Mouse (Mus musculus) MEL (cell line): ENCODE data around the gene Castor1. TPM values are rescaled to one million over a fixed set of nuclear protein-coding genes. Genes with fewer than 3 reads are reported as not detected.
A peak's percentile ranks its signal among the peaks of the same experiment; 100 is the strongest.

Experiments used
- DNase-seq: peaks from one replicate; pipeline ENCODE4 v3.0.0; 2011; ENCODE audit warnings: low read depth, low spot score
- H3K27ac ChIP-seq: 2 replicates; pipeline ENCODE4 v1.5.1; 2012; ENCODE audit warnings: low read depth, mild to moderate bottlenecking, control low read depth, low read length, moderate library complexity; ENCODE audit not compliant: control insufficient read depth
- H3K27me3 ChIP-seq, 2 experiments: fragments of 150-350 bp in 1 of 2; sonication (generic) in 1 of 2; 2 replicates each; pipeline ENCODE4 v1.6.1; 2012; ENCODE audit warnings: low read length in 2 of 2, mild to moderate bottlenecking in 2 of 2, improper control_type of control experiment in 1 of 2, moderate library complexity in 1 of 2; ENCODE audit not compliant: insufficient read depth in 2 of 2, control insufficient read depth in 1 of 2
- H3K36me3 ChIP-seq, 2 experiments: 2 replicates each; pipeline ENCODE4 v1.6.1; 2012 to 2014; ENCODE audit warnings: low read length in 2 of 2, improper control_type of control experiment in 1 of 2, inconsistent platforms in 1 of 2, mild to moderate bottlenecking in 1 of 2; ENCODE audit not compliant: insufficient read depth in 2 of 2, control insufficient read depth in 1 of 2
- H3K4me1 ChIP-seq, 2 experiments: fragments of 150-350 bp in 1 of 2; sonication (generic) in 1 of 2; 2 replicates each; pipeline ENCODE4 v1.6.1; 2012; ENCODE audit warnings: low read length in 2 of 2, improper control_type of control experiment in 1 of 2, mild to moderate bottlenecking in 1 of 2; ENCODE audit not compliant: insufficient read depth in 2 of 2, control insufficient read depth in 1 of 2
- H3K4me3 ChIP-seq, 2 experiments: fragments of 150-350 bp in 1 of 2; sonication (generic) in 1 of 2; 2 replicates each; pipeline ENCODE4 v1.5.1; 2012; ENCODE audit warnings: low read depth in 2 of 2, low read length in 2 of 2, mild to moderate bottlenecking in 2 of 2, moderate library complexity in 2 of 2, control low read depth in 1 of 2, improper control_type of control experiment in 1 of 2; ENCODE audit not compliant: control insufficient read depth in 1 of 2, insufficient read depth in 1 of 2
- H3K79me2 ChIP-seq: 2 replicates; pipeline ENCODE4 v1.6.1; 2012; ENCODE audit warnings: mild to moderate bottlenecking, low read length, moderate library complexity; ENCODE audit not compliant: control insufficient read depth, poor library complexity, insufficient read depth
- H3K9ac ChIP-seq: 2 replicates; pipeline ENCODE4 v1.6.1; 2012; ENCODE audit warnings: low read depth, mild to moderate bottlenecking, control low read depth, low read length, moderate library complexity; ENCODE audit not compliant: control insufficient read depth, poor library complexity, severe bottlenecking
- H3K9me3 ChIP-seq: fragments of 150-350 bp; sonication (generic); replicated peaks from 2 replicates; pipeline ENCODE4 v1.6.1; 2012; ENCODE audit warnings: mild to moderate bottlenecking, low read length, improper control_type of control experiment, moderate library complexity; ENCODE audit not compliant: insufficient read depth
- BHLHE40 ChIP-seq: IDR thresholded peaks from 2 replicates; pipeline ENCODE4 v1.6.1; 2012; ENCODE audit warnings: low read depth, mild to moderate bottlenecking, inconsistent platforms, low read length, improper control_type of control experiment, borderline replicate concordance
- CHD2 ChIP-seq: IDR thresholded peaks from 2 replicates; pipeline ENCODE4 v1.6.1; 2011; ENCODE audit warnings: low read length, improper control_type of control experiment
- CTCF ChIP-seq, 3 experiments: IDR thresholded peaks in 2 of 3; conservative IDR thresholded peaks in 1 of 3; 2 replicates each; pipeline ENCODE4 v1.5.1; 2011 to 2012; ENCODE audit warnings: low read length in 3 of 3, low read depth in 2 of 3, mild to moderate bottlenecking in 2 of 3, improper control_type of control experiment in 1 of 3, inconsistent platforms in 1 of 3, mixed read lengths in 1 of 3, moderate library complexity in 1 of 3; ENCODE audit not compliant: control insufficient read depth in 1 of 3, insufficient read depth in 1 of 3, poor library complexity in 1 of 3, severe bottlenecking in 1 of 3
- ELF1 ChIP-seq: IDR thresholded peaks from 2 replicates; pipeline ENCODE4 v1.6.1; 2014; ENCODE audit warnings: low read depth, mild to moderate bottlenecking, inconsistent platforms, low read length, improper control_type of control experiment, moderate library complexity
- EP300 ChIP-seq, 2 experiments: IDR thresholded peaks; 2 replicates each; pipeline ENCODE4 v1.6.1; 2011; ENCODE audit warnings: improper control_type of control experiment in 2 of 2, low read length in 2 of 2, low read depth in 1 of 2, mild to moderate bottlenecking in 1 of 2
- GATA1 ChIP-seq: IDR thresholded peaks from 2 replicates; pipeline ENCODE4 v1.6.1; 2011; ENCODE audit warnings: low read depth, low read length, improper control_type of control experiment
- MAZ ChIP-seq: IDR thresholded peaks from 2 replicates; pipeline ENCODE4 v1.6.1; 2012; ENCODE audit warnings: low read depth, mild to moderate bottlenecking, inconsistent platforms, low read length, improper control_type of control experiment
- MEF2A ChIP-seq: IDR thresholded peaks from 2 replicates; pipeline ENCODE4 v1.6.1; 2014; ENCODE audit warnings: low read depth, mild to moderate bottlenecking, inconsistent platforms, low read length, improper control_type of control experiment; ENCODE audit not compliant: poor library complexity, insufficient replicate concordance, severe bottlenecking; ENCODE audit errors: extremely low read depth
- NELFE ChIP-seq: IDR thresholded peaks from 2 replicates; pipeline ENCODE4 v1.6.1; 2011; ENCODE audit warnings: low read depth, low read length, improper control_type of control experiment
- RAD21 ChIP-seq: IDR thresholded peaks from 2 replicates; pipeline ENCODE4 v1.6.1; 2011; ENCODE audit warnings: mild to moderate bottlenecking, low read depth, low read length, improper control_type of control experiment
- SIN3A ChIP-seq: IDR thresholded peaks from 2 replicates; pipeline ENCODE4 v1.6.1; 2012; ENCODE audit warnings: low read length, improper control_type of control experiment, inconsistent platforms
- SMC3 ChIP-seq: IDR thresholded peaks from 2 replicates; pipeline ENCODE4 v1.6.1; 2011; ENCODE audit warnings: low read depth, low read length, improper control_type of control experiment
- TBP ChIP-seq: IDR thresholded peaks from 2 replicates; pipeline ENCODE4 v1.8.0; 2011; ENCODE audit warnings: low read depth, low read length, improper control_type of control experiment
- USF2 ChIP-seq, 2 experiments: IDR thresholded peaks; 2 replicates each; pipeline ENCODE4 v1.6.1; 2011 to 2012; ENCODE audit warnings: improper control_type of control experiment in 2 of 2, low read length in 2 of 2, borderline replicate concordance in 1 of 2, inconsistent platforms in 1 of 2, low read depth in 1 of 2, mild to moderate bottlenecking in 1 of 2; ENCODE audit not compliant: insufficient read depth in 1 of 2
- ZC3H11A ChIP-seq: IDR thresholded peaks from 2 replicates; pipeline ENCODE4 v1.6.1; 2012; ENCODE audit warnings: low read depth, mild to moderate bottlenecking, inconsistent platforms, low read length, improper control_type of control experiment
- ZMIZ1 ChIP-seq: IDR thresholded peaks from 2 replicates; pipeline ENCODE4 v1.6.1; 2012; ENCODE audit warnings: low read depth, mild to moderate bottlenecking, inconsistent platforms, low read length, improper control_type of control experiment, moderate library complexity
- polyA plus RNA-seq, 2 experiments: library from polyadenylated mRNA; stranded (reverse) in 1 of 2; unstranded in 1 of 2; fragments of >175 nt in 1 of 2; fragments of >200 nt in 1 of 2; gene quantifications; 2 replicates each; pipeline versions ENCODE4 v1.2.1 to v1.2.4; 2012; ENCODE audit warnings: low replicate concordance in 2 of 2, low read depth in 1 of 2; ENCODE audit not compliant: insufficient read length in 2 of 2, insufficient read depth in 1 of 2, missing spikeins in 1 of 2
- total RNA-seq: library from RNA; depleted of rRNA; stranded (reverse); fragments of 300-350 nt; gene quantifications from 2 replicates; pipeline ENCODE4 v1.2.3, GENCODE M21; 2012

The Castor1 gene
- total and polyA plus RNA-seq, 3 experiments, result 6.6 to 11.8 TPM; not detected in 1

DNA sequence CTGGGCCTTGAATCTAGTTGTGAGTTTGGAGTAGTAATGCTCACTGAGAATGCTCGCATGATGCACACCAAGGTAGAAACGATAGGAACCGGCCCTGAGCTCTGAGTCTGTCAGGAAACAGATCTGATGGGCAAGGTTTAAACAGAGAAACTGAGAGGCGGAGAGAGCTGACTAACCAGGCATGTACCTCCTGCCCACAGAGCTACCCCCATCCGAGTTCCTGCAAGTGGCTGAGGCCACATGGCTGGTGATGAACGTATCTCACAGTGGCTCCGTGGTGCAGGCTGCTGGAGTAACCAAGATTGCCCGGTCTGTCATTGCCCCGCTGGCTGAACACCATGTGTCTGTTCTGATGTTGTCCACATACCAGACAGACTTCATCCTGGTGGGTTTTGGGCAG lies 1.9 kb downstream of the Castor1 start:
- peak; percentile 33 for DNase-seq
- TF ChIP-seq BHLHE40 (no peak), GATA1 (no peak), MAZ (peak; percentile 1; the same call in 1 of the 2 replicates), ZMIZ1 (no peak)
- no peak overlapping the region for H3K9ac ChIP-seq
- H3K79me2 ChIP-seq, result no peaks in the 10 kb centered on the region; the same call in 1 of the 2 replicates
- H3K27me3 ChIP-seq, result no peaks in the 10 kb centered on the region
- no peaks in the 10 kb centered on the region for H3K9me3 ChIP-seq
- H3K4me3 ChIP-seq, result no peak overlapping the region
- no peak overlapping the region for H3K27ac ChIP-seq
- peaks cover 0 to 18% of the 10 kb centered on the region in 2 experiments; a peak in 2 of 4 replicates for H3K36me3 ChIP-seq
- peaks cover 4 to 27% of the 10 kb centered on the region in 2 experiments; a peak in 3 of 4 replicates for H3K4me1 ChIP-seq

GRCm38 (mm10) chr11:4220443-4221400 lies 2.7 kb downstream of the Castor1 start:
- Histone ChIP-seq H3K4me1 (peaks cover 4 to 27% of the 10 kb centered on the region in 2 experiments; a peak in 3 of 4 replicates), H3K4me3 (no peak overlapping the region)
- peak; percentile 88 for DNase-seq

More at GRCm38 (mm10) chr11:4220443-4221400, 2.7 kb downstream of the Castor1 start:
- Histone ChIP-seq H3K9me3 (no peaks in the 10 kb centered on the region), H3K36me3 (peaks cover 0 to 18% of the 10 kb centered on the region in 2 experiments; a peak in 2 of 4 replicates), H3K27ac (no peak overlapping the region), H3K9ac (no peak overlapping the region), H3K79me2 (no peaks in the 10 kb centered on the region; the same call in 1 of the 2 replicates), H3K27me3 (no peaks in the 10 kb centered on the region)
- TF ChIP-seq SMC3, result peak; percentile 98
- no peak for TF ChIP-seq USF2 (IDR thresholded peaks at IDR 0.05; ENCODE audit: borderline replicate concordance in 1 of 2, insufficient read depth in 1 of 2, low read depth in 1 of 2, low read length in 2 of 2)
- TF ChIP-seq MEF2A, result no peak
- TF ChIP-seq TBP, result no peak
- TF ChIP-seq CTCF (IDR thresholded peaks at IDR 0.05 in 2 of 3, conservative IDR thresholded peaks at IDR 0.05 in 1 of 3; ENCODE audit: control insufficient read depth in 1 of 3, insufficient read depth in 1 of 3, low read depth in 2 of 3, low read length in 3 of 3, poor library complexity in 1 of 3, severe bottlenecking in 1 of 3), result peak; percentile 94 to 100 (median 97)
- TF ChIP-seq ZMIZ1, result no peak
- no peak for TF ChIP-seq NELFE
- peak; percentile 28; the same call in 1 of the 2 replicates for TF ChIP-seq ELF1
- TF ChIP-seq SIN3A, result no peak
- TF ChIP-seq BHLHE40, result no peak
- peak; percentile 98 for TF ChIP-seq ZC3H11A
- TF ChIP-seq CHD2, result no peak
- TF ChIP-seq EP300 (IDR thresholded peaks at IDR 0.05; ENCODE audit: low read depth in 1 of 2, low read length in 2 of 2), result no peak
- peak; percentile 26; the same call in 1 of the 2 replicates for TF ChIP-seq MAZ
- peak; percentile 99 for TF ChIP-seq RAD21
